Mouse (Mus musculus) cortical plate, adult 2 months (tissue): ENCODE measurements around the gene Mlxip. TPM values are rescaled to one million over a fixed set of nuclear protein-coding genes. Genes with fewer than 3 reads are reported as not detected.

Experiments
- H3K27ac ChIP-seq: fragments of 200-500 bp; 2 replicates; pipeline ENCODE4 v1.5.1; 2012; ENCODE audit warnings: low read length, control low read depth, inconsistent platforms; ENCODE audit not compliant: insufficient read depth
- H3K4me1 ChIP-seq: fragments of 200-500 bp; 2 replicates; pipeline ENCODE4 v1.6.1; 2011; ENCODE audit warnings: low read length; ENCODE audit not compliant: control insufficient read depth, insufficient read depth
- H3K4me3 ChIP-seq: fragments of 200-500 bp; 2 replicates; pipeline ENCODE4 v1.5.1; 2011; ENCODE audit warnings: mild to moderate bottlenecking, low read length, control low read depth; ENCODE audit not compliant: insufficient read depth
- CTCF ChIP-seq: fragments of 200-500 bp; IDR thresholded peaks from 2 replicates; pipeline ENCODE4 v1.5.1; 2011; ENCODE audit warnings: mild to moderate bottlenecking, control low read depth, low read length; ENCODE audit not compliant: insufficient read depth; ENCODE audit errors: extremely low read depth
- POLR2A ChIP-seq: fragments of 200-500 bp; IDR thresholded peaks from 2 replicates; pipeline ENCODE4 v1.6.1; 2011; ENCODE audit warnings: mild to moderate bottlenecking, low read length, control low read depth; ENCODE audit not compliant: insufficient read depth; ENCODE audit errors: extremely low read depth
- polyA plus RNA-seq: library from polyadenylated mRNA; depleted of rRNA; stranded (reverse); fragments of >200 nt; gene quantifications from 2 replicates; pipeline ENCODE4 v1.2.3, GENCODE M21; 2012

Mlxip gene
- polyA plus RNA-seq, 1 experiment: 17.5 TPM

DNA sequence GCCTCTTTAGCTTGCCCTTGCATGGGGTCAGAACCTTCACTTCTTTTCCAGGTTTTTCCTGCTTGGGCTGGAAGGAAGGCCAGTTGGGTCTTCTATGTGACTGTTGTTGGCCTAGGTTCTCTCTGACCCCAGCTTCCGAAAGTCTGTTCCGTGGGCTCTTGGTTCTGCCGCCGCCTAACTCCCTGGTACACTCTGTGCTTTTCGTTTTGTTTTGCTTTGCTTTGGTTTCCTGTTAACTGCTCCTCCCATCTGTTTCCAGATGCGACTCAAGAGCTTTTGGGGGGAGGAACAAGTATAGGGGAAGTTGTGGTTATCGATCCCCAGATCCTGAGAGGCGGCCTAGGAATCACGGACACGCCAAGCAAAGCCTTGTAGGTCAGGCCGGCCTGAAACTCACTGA lies 3.2 kb downstream of the Mlxip start:
- Histone ChIP-seq H3K27ac (no peak overlapping the region), H3K4me3 (peak overlapping the region; percentile 20), H3K4me1 (peaks cover 5% of the 10 kb centered on the region; the same call in 1 of the 2 replicates)
- TF ChIP-seq CTCF: no peak
- TF ChIP-seq POLR2A: no peak

DNA sequence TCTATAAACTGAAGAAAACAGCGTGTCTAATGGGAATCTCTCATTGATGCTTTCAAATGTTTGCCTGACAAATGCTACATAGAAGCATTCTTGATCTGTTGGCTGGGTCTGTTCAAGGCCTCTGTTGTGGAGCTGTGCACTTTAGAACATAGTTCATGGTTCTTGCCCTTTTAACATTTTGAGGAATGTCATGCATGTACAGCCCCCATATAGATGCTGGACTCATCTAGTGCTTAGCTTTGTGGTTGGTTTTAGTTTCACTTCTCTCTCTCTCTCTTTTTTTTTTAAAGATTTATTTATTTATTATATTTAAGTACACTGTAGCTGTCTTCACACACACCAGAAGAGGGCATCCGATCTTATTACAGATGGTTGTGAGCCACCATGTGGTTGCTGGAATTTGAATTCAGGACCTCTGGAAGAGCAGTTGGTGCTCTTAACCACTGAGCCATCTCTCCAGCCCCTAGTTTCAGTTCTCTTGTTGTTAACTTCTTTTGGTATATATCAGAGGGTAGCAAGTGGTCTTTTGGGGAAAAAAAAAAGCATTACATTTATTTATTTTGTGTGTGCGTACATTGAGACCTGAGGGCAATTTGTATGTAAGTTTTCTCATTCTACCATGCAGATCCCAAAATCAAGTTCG lies 4.4 kb downstream of the Mlxip start:
- H3K4me1 ChIP-seq: peaks cover 5% of the 10 kb centered on the region; the same call in 1 of the 2 replicates
- H3K4me3 ChIP-seq: no peak overlapping the region
- TF ChIP-seq POLR2A (no peak), CTCF (no peak)
- no peak overlapping the region for H3K27ac ChIP-seq

DNA sequence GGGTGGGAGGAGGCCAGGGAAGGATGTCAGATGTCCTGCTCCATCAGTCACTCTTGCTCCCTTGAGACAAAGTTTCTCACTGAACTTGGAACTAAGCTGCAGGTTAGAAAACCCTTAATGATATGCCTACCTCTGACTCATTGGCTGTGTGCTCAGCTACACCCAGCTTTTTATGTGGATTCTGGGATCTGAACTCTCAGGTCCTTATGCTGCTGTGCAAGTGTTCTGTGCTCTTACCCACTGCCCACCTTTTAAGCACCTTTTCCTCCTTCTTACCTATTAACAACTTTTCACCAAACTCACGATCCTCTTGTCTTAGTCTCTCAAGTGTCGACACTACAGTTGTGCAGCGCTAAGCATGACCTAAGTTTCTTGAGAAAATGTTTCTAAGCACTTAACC lies 9.9 kb downstream of the Mlxip start:
- Histone ChIP-seq H3K27ac (no peak overlapping the region), H3K4me3 (no peak overlapping the region), H3K4me1 (no peaks in the 10 kb centered on the region)
- TF ChIP-seq POLR2A (no peak), CTCF (no peak)

DNA sequence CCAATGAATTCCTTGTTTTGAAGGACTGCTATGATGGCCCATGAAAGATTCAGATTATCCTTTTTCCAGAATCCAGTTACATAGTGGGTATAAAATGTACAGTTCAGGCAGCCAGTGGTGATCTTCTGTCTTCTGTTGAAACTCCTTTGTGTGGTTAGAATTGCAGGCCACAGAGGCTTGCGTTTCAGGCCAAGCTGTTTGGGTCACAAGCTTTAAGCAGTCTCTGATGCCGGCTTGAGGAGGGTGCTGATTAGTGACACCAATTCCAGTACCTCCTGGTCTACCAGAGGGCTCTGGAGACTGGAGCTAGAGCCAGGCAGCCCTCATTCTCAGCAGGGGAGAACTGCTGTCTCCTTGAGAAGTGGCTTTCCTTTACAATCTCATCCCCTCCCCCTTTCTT lies 12.4 kb downstream of the Mlxip start:
- Histone ChIP-seq H3K4me3 (no peak overlapping the region), H3K27ac (no peak overlapping the region), H3K4me1 (no peaks in the 10 kb centered on the region)
- TF ChIP-seq CTCF (no peak), POLR2A (no peak)

DNA sequence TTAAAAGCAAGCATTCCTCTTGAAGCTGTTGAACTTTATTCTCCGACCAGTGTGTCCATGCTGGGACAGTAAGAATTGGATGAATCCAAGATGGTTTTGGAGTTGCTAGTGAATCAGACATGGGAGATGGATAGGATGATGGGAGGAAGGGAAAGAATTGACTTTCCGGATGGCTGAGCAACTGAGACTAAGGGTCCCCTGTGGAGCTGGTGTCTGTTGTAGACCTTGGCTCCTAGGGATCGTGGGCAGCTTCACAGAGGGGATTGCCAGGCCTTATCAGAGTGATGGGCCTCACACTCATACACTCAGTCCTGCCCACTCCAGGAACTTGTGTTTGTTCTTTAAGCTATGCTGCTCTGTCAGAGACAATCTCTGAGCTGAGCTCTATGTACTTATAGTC lies 13.6 kb downstream of the Mlxip start:
- Histone ChIP-seq H3K4me3 (no peak overlapping the region), H3K27ac (no peak overlapping the region), H3K4me1 (no peaks in the 10 kb centered on the region)
- TF ChIP-seq CTCF (no peak), POLR2A (no peak)

DNA sequence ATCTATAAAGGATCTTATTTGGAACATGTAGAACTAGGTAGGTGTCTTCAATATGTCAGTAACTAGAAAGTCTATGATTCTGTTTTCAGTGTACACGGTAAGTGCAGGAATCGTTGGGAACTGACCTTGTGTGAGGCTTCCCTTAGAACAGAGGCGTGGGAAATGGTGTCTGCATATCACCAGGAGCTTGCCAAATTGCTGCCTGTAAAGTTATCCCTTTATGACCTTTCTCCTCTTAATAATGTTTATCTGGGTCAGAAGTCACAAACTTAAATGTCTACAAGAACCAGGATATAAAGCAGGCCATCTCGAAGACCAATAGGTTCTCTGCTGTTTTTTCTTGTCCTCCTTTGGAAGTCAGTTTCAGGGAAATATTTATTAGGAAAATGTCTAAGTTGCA lies 17.6 kb downstream of the Mlxip start:
- Histone ChIP-seq H3K4me1 (peaks cover 3% of the 10 kb centered on the region), H3K4me3 (no peak overlapping the region), H3K27ac (no peak overlapping the region)
- TF ChIP-seq POLR2A (no peak), CTCF (no peak)

DNA sequence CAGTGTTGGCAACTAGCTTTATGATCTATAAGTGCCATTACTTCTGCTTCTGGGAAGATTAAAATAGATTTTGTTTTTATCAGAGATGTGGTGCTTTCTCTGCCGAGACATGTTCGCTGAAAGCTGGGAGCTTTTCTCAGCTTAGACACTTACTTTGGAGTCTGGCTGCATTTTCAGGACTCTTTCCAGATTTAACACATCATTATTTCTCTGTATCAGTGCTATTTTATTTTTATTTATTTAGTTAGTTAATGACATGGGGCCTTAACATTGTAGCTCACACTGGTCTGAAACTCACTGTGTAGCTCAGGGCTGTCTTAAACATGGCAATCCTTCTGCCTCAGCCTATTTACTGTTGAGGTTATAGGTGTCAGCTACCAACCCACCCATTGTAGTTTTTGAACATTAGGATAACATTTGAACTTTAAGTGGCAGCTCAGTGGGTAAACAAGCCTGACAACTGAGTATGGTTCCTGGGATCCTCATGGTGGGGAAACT lies 19.3 kb downstream of the Mlxip start:
- H3K27ac ChIP-seq: no peak overlapping the region
- no peak overlapping the region for H3K4me3 ChIP-seq
- peaks cover 4% of the 10 kb centered on the region for H3K4me1 ChIP-seq
- TF ChIP-seq POLR2A (no peak), CTCF (no peak)

DNA sequence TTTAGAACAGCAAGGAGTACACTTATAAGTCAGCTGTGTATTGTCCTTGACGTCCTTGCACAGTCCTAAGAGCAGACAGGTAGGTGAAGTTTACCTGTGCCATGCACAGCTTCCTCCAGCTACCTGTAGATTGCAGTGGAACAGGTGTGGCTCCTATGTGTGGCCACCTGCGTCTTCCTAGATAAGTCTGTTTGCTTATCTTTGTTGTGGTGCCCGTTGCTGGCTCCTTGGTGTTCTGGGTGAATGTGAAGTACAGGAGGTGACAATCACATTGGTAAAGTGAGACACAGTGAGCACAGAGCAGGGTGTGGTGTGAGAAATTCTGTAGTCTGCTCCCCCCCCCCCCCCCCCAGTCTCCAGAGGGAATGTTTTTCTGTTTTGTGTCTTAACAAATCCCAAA lies 21.6 kb downstream of the Mlxip start:
- no peak overlapping the region for H3K27ac ChIP-seq
- no peak for TF ChIP-seq CTCF
- TF ChIP-seq POLR2A: no peak
- no peak overlapping the region for H3K4me3 ChIP-seq
- peaks cover 4% of the 10 kb centered on the region for H3K4me1 ChIP-seq

DNA sequence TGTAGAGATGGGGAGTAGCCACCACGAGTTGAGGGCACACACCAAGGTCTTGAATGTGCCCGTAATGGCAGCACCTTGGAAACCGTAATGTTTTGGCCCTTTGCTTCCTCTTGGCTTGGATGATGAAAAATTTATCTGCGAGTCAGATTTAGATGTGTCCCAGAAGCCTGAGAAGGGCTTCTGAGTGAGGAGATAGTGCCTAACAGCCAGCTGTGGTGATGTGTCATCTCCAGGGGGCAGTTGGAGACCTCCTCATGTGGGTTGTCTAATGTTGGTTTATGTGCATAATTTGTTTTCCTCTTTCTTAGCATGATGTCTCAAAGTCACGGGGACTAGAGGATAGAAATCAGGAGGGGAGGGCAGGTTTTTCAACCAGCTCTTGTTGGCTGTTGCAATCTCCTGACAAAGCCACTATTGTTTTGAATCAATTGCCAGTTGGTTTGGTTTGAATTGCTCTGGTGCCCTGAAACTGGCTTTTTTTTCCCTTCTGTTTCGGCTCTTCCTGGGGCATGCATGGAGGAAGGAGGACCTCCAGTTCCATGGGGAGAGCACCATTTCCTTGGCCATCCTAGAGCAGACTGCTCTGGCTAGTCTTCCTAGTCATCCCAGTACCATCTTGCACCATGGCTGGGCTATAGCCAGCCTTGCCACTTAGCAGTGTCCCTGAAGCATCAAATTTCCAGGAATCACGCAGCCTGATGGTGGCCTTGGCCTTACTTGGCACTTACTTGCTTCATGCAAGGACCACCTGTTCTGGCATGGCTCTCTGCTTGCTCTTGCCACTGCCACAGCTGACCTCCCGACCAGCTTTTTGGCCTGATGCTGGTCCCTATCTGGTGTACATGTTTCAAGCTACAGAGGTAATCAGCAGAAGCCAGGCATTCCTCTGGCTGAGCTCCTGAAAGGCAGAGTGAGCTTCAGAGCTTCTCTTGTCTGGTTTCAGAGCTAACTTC lies 22.2 kb downstream of the Mlxip start:
- Histone ChIP-seq H3K4me3 (no peak overlapping the region), H3K4me1 (peaks cover 4% of the 10 kb centered on the region), H3K27ac (peak overlapping the region; percentile 80)
- no peak for TF ChIP-seq CTCF
- no peak for TF ChIP-seq POLR2A
